Mouse (Mus musculus) lung, postnatal 0 days (tissue): ENCODE data around the gene Ncoa1. TPM values are rescaled to one million over a fixed set of nuclear protein-coding genes. Genes with fewer than 3 reads are reported as not detected.

ENCODE experiments used
- ATAC-seq: fragments of 200-750 bp; cut with Nextera tagmentation; 2 replicates; pipeline ENCODE4 v1.8.0; 2017; ENCODE audit warnings: moderate library complexity
- DNase-seq: peaks from one replicate; pipeline ENCODE4 v3.0.0-alpha.2; 2016; ENCODE audit warnings: low spot score
- H3K27ac ChIP-seq: fragments of 300-500 bp; sonication (generic); 2 replicates; pipeline ENCODE4 v1.5.1; 2014; ENCODE audit warnings: antibody characterized with exemption, mild to moderate bottlenecking, low read length, mixed read lengths
- H3K27me3 ChIP-seq: fragments of 300-500 bp; sonication (generic); replicated peaks from 2 replicates; pipeline ENCODE4 v1.6.1; 2014; ENCODE audit warnings: low read length, mixed read lengths; ENCODE audit not compliant: insufficient read depth
- H3K36me3 ChIP-seq: fragments of 300-500 bp; sonication (generic); 2 replicates; pipeline ENCODE4 v1.6.1; 2014; ENCODE audit warnings: low read length, mixed read lengths; ENCODE audit not compliant: insufficient read depth
- H3K4me1 ChIP-seq: fragments of 300-500 bp; sonication (generic); 2 replicates; pipeline ENCODE4 v1.6.1; 2014; ENCODE audit warnings: antibody characterized with exemption, low read depth, low read length, mixed read lengths; ENCODE audit not compliant: insufficient read depth
- H3K4me2 ChIP-seq: fragments of 300-500 bp; sonication (generic); replicated peaks from 2 replicates; pipeline ENCODE4 v1.6.1; 2014; ENCODE audit warnings: low read depth, mild to moderate bottlenecking, low read length, moderate library complexity, mixed read lengths
- H3K4me3 ChIP-seq: fragments of 300-500 bp; sonication (generic); 2 replicates; pipeline ENCODE4 v1.5.1; 2014; ENCODE audit warnings: low read depth, low read length
- H3K9ac ChIP-seq: fragments of 300-500 bp; sonication (generic); replicated peaks from 2 replicates; pipeline ENCODE4 v1.6.1; 2014; ENCODE audit warnings: low read depth, mild to moderate bottlenecking
- H3K9me3 ChIP-seq: fragments of 300-500 bp; sonication (generic); 2 replicates; pipeline ENCODE4 v1.6.1; 2016; ENCODE audit warnings: low read length, mixed read lengths
- CTCF ChIP-seq: IDR thresholded peaks from 2 replicates; pipeline ENCODE4 v1.5.1; 2016; ENCODE audit warnings: antibody characterized with exemption, mild to moderate bottlenecking
- EP300 ChIP-seq: IDR thresholded peaks from 2 replicates; pipeline ENCODE4 v1.6.1; 2016; ENCODE audit warnings: antibody characterized with exemption, mild to moderate bottlenecking, control low read depth
- WGBS: fragments of 180-500 bp; shearing (Covaris S2); extraction: QIAGEN DNeasy Blood & Tissue Kit; methylation state at CpG from one replicate; pipeline ENCODE4 v1.1.7; 2014; 5-methylcytosine and 5-hydroxymethylcytosine counted together
- polyA plus RNA-seq: library from polyadenylated mRNA; unstranded; fragments of >200 nt; fragmentation: Nextera tagmentation; extraction: Ambion mirVana; gene quantifications from 2 replicates; pipeline ENCODE4 v1.2.1, GENCODE M21; 2015

Ncoa1 gene
- polyA plus RNA-seq, 1 experiment from 2014 or later: 9.6 TPM

DNA sequence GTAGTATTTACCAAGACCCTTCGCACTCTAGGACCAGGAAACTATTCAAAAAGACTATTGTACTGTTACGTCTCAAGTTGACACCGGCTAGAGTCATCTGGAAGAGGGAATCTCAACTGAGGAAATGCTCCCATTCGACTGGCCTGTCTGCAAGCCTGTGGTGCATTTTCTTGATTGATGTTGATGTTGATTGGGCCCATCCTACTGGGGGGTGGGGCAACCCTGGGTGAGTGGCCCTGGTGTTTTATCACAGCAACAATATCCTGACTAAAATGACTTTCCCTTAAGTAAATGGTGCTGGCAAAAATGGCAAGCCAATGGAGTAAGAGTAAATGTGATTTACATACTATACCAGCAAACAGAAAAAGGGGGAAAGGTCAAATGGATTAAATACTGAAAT, 85.7 kb downstream of the Ncoa1 start:
- Histone ChIP-seq H3K9ac (no peak overlapping the region), H3K27ac (no peak overlapping the region), H3K4me3 (no peak overlapping the region), H3K9me3 (no peaks in the 10 kb centered on the region), H3K4me2 (no peak overlapping the region), H3K36me3 (no peaks in the 10 kb centered on the region), H3K4me1 (no peaks in the 10 kb centered on the region), H3K27me3 (no peaks in the 10 kb centered on the region)
- 35% methylated on average over 4 of the region's 4 CpGs for WGBS
- DNase-seq (no peak), ATAC-seq (no peak)
- TF ChIP-seq EP300: no peak
- no peak for TF ChIP-seq CTCF

DNA sequence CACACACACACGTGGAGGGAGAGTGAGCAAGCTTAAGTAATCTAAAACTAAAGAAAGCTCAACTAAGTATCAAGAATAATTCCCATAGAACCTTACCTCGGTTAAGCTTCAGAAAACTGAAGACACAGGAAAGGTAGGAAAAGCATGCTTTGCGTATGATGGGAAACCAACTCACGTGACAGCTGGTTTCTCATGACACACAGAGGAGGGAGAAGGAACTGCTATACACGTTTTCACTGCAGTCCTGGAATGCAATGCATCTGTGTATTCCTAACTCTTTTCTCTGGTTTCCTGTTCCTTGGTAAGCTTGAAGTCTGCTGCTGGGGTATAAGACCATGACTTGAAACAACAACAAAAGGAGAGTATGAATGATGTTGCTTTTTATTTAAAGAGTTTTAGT, 86.3 kb downstream of the Ncoa1 start:
- Histone ChIP-seq H3K36me3 (no peaks in the 10 kb centered on the region), H3K9me3 (no peaks in the 10 kb centered on the region), H3K4me1 (no peaks in the 10 kb centered on the region), H3K27me3 (no peaks in the 10 kb centered on the region), H3K4me2 (no peak overlapping the region), H3K27ac (no peak overlapping the region), H3K9ac (no peak overlapping the region), H3K4me3 (no peak overlapping the region)
- ATAC-seq (no peak), DNase-seq (no peak)
- TF ChIP-seq CTCF (peak; percentile 26; the same call in 1 of the 2 replicates), EP300 (no peak)
- WGBS: 56% methylated on average over 5 of the region's 5 CpGs

DNA sequence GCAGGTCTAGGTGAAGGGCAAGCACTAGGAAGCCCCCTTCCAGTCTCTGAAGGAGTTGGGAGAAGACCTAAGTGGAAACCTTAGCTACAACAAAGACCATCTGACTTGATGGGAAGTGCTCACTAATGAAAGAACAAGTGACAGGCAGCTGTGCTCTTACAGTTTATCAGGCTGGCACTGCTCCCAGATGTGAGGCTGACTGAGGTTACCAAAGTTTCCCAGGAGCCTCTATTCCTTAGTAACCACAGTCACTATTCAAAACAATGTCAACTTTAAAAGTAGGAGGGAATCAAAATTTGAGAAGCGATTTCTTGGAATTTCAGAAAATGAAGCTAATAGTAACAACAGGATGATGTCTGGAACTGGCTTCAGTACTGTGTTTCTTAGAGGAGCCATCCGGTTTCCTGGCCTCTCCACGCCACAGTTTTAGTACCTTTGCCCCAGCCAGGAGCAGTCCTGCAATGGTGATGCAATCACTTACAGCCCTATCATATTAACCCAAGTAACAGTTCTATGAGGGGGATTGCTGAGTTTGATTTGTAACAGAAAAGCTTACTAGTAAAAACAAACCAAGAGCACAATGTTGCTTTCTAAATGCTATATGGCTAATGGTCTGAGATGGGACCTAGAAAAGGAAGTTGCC, 90.8 kb downstream of the Ncoa1 start:
- Histone ChIP-seq H3K4me2 (no peak overlapping the region), H3K9ac (no peak overlapping the region), H3K27me3 (no peaks in the 10 kb centered on the region), H3K36me3 (no peaks in the 10 kb centered on the region), H3K4me1 (no peaks in the 10 kb centered on the region), H3K9me3 (no peaks in the 10 kb centered on the region), H3K4me3 (no peak overlapping the region), H3K27ac (no peak overlapping the region)
- ATAC-seq: peak; percentile 57; the same call in 1 of the 2 replicates
- no peak for TF ChIP-seq CTCF
- no peak for TF ChIP-seq EP300
- DNase-seq: peak; percentile 69
- 56% methylated on average over 3 of the region's 3 CpGs for WGBS

DNA sequence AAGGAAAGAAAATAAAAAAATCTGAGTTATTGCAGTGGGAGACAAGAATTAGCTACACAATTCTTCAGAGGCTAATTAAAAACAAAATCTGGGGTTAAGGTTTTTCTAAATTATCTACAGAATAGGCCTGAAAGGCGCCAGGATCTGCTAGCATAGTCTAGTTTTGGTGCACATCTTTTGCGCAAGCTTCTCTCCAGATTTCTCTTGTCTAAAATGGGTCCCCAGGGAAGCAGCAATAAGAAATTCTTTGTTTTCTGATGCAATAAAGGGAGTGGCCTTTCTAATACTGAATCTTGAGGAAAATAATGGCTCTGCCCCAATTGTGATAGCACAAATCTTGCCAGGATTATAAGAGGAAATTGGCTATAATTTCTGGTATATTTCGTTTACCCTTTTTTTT, 93.9 kb downstream of the Ncoa1 start:
- no peak overlapping the region for H3K4me2 ChIP-seq
- no peak for ATAC-seq
- H3K27me3 ChIP-seq: no peaks in the 10 kb centered on the region
- H3K27ac ChIP-seq: no peak overlapping the region
- H3K9ac ChIP-seq: no peak overlapping the region
- DNase-seq: peak; percentile 20
- H3K4me1 ChIP-seq: no peaks in the 10 kb centered on the region
- no peaks in the 10 kb centered on the region for H3K36me3 ChIP-seq
- 91% methylated on average over 3 of the region's 3 CpGs for WGBS
- no peak overlapping the region for H3K4me3 ChIP-seq
- H3K9me3 ChIP-seq: no peaks in the 10 kb centered on the region
- TF ChIP-seq EP300 (no peak), CTCF (no peak)

DNA sequence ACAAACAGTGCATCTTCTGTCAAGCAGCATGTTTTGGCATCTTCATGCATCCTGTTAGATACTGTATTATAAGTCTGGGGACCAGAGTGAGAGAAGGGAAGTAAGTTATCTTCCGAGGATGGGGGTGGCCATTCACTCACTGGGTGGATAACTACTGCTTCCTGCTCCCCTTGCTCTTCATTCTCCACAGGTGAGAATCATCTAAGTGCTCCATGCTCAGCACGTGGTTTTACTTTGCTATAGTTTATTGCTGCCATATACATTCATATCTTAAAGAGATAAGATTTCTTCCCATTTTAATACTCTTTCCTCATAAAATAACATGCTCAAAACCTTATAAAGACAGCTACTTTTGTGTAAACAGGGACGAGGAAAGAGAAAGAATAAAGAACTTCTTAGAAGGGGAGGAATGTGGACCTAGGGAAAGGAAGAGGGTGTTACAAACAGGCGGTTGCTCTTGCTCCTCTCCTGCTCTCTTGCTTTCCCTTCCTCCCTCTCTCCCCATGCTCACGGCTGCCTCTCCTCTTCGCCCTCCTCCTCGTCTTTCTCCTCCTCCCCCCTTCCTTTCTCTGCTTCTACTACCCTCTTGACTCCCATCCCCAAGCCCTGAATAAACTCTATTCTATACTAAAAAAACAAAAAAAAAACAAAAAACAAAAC, 97.6 kb downstream of the Ncoa1 start:
- Histone ChIP-seq H3K27ac (no peak overlapping the region), H3K9ac (no peak overlapping the region), H3K36me3 (no peaks in the 10 kb centered on the region), H3K4me2 (no peak overlapping the region), H3K4me1 (no peaks in the 10 kb centered on the region), H3K9me3 (no peaks in the 10 kb centered on the region), H3K4me3 (no peak overlapping the region), H3K27me3 (no peaks in the 10 kb centered on the region)
- ATAC-seq (no peak), DNase-seq (no peak)
- WGBS: 28% methylated on average over 7 of the region's 7 CpGs
- TF ChIP-seq EP300 (no peak), CTCF (no peak)

DNA sequence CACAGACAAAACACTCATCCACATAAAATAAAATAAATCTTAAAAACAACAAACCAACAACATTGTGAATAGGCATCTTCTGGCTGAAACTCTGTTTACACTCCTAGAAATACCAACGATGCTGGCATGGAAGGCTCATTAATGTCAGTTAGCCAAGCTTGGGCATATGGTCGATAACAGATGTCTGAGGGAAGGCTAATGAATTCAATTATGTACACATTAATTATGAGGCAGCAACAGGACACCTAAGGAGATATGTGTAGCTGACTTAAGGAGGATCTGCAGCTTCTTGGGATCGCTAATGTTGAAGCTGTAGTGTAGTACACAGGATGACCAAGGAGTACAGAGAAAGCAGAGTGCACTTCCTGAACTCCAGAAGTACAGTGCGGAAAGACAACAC, 100.5 kb downstream of the Ncoa1 start:
- no peak for ATAC-seq
- Histone ChIP-seq H3K4me2 (no peak overlapping the region), H3K27ac (no peak overlapping the region), H3K36me3 (no peaks in the 10 kb centered on the region), H3K4me1 (no peaks in the 10 kb centered on the region), H3K9ac (no peak overlapping the region), H3K9me3 (no peaks in the 10 kb centered on the region), H3K27me3 (no peaks in the 10 kb centered on the region), H3K4me3 (no peak overlapping the region)
- TF ChIP-seq EP300 (no peak), CTCF (no peak)
- DNase-seq: no peak
- 89% methylated on average over 4 of the region's 4 CpGs for WGBS
